Mouse (Mus musculus) hindbrain, postnatal 0 days (tissue): Measurements from ENCODE around the gene Camk2n2. TPM values are rescaled to one million over a fixed set of nuclear protein-coding genes. Genes with fewer than 3 reads are reported as not detected.

Experiments used
- ATAC-seq: fragments of 200-750 bp; cut with Nextera tagmentation; 2 replicates; pipeline ENCODE4 v1.8.0; 2017; ENCODE audit warnings: mild to moderate bottlenecking, moderate TSS enrichment, moderate library complexity
- DNase-seq: peaks from one replicate; pipeline ENCODE4 v3.0.0-alpha.2; 2015; ENCODE audit warnings: low spot score
- H3K27ac ChIP-seq: fragments of 300-500 bp; sonication (generic); 2 replicates; pipeline ENCODE4 v1.5.1; 2014; ENCODE audit warnings: mild to moderate bottlenecking
- H3K27me3 ChIP-seq: fragments of 300-500 bp; sonication (generic); 2 replicates; pipeline ENCODE4 v1.6.1; 2014; ENCODE audit warnings: low read length, mixed read lengths; ENCODE audit not compliant: insufficient read depth
- H3K36me3 ChIP-seq: fragments of 300-500 bp; sonication (generic); 2 replicates; pipeline ENCODE4 v1.6.1; 2014; ENCODE audit warnings: low read length, mixed read lengths; ENCODE audit not compliant: insufficient read depth
- H3K4me1 ChIP-seq: fragments of 300-500 bp; sonication (generic); 2 replicates; pipeline ENCODE4 v1.6.1; 2014; ENCODE audit warnings: antibody characterized with exemption, low read length, mixed read lengths; ENCODE audit not compliant: insufficient read depth
- H3K4me2 ChIP-seq: fragments of 300-500 bp; sonication (generic); 2 replicates; pipeline ENCODE4 v1.6.1; 2014; ENCODE audit warnings: low read depth, mild to moderate bottlenecking, low read length, moderate library complexity, mixed read lengths
- H3K4me3 ChIP-seq: fragments of 300-500 bp; sonication (generic); 2 replicates; pipeline ENCODE4 v1.5.1; 2014; ENCODE audit warnings: low read length
- H3K9ac ChIP-seq: fragments of 300-500 bp; sonication (generic); replicated peaks from 2 replicates; pipeline ENCODE4 v1.6.1; 2014; ENCODE audit warnings: mild to moderate bottlenecking, low read length, moderate library complexity, mixed read lengths
- H3K9me3 ChIP-seq: fragments of 300-500 bp; sonication (generic); 2 replicates; pipeline ENCODE4 v1.6.1; 2016; ENCODE audit warnings: low read length, mixed read lengths
- CTCF ChIP-seq: IDR thresholded peaks from 2 replicates; pipeline ENCODE4 v1.5.1; 2016; ENCODE audit warnings: antibody characterized with exemption, control low read depth, low read depth
- WGBS: fragments of 180-500 bp; shearing (Covaris S2); extraction: QIAGEN DNeasy Blood & Tissue Kit; methylation state at CpG from one replicate; pipeline ENCODE4 v1.1.7; 2014; 5-methylcytosine and 5-hydroxymethylcytosine counted together
- microRNA counts: library from miRNA; unstranded; fragments of <30 nt; microRNA quantifications from one replicate; lab custom pipeline; 2015
- microRNA-seq, 2 experiments: library from miRNA; unstranded; fragments of <30 nt; microRNA quantifications; one replicate each; pipeline ENCODE4; 2016
- polyA plus RNA-seq: library from polyadenylated mRNA; unstranded; fragments of >200 nt; fragmentation: Nextera tagmentation; extraction: Ambion mirVana; gene quantifications from 2 replicates; pipeline ENCODE4 v1.2.1, GENCODE M21; 2015
- total RNA-seq: library from RNA; depleted of rRNA; stranded (reverse); fragments of >200 nt; gene quantifications from 2 replicates; pipeline ENCODE4 v1.2.3, GENCODE M21; 2014; rRNA removed

Gene Camk2n2
- total and polyA plus RNA-seq, 2 experiments from 2014 or later: 82.9 to 85.7 TPM

GRCm38 (mm10) chr16:20595060-20595673 lies 25.9 kb downstream of the Camk2n2 start:
- DNase-seq (no peak), ATAC-seq (no peak)
- Histone ChIP-seq H3K4me2 (no peak overlapping the region), H3K9me3 (no peaks in the 10 kb centered on the region), H3K9ac (no peak overlapping the region), H3K4me1 (no peaks in the 10 kb centered on the region), H3K4me3 (no peak overlapping the region), H3K27me3 (peaks cover 17% of the 10 kb centered on the region), H3K27ac (no peak overlapping the region), H3K36me3 (no peaks in the 10 kb centered on the region)
- WGBS: 76% methylated on average over 7 of the region's 7 CpGs
- no peak for TF ChIP-seq CTCF

GRCm38 (mm10) chr16:20591076-20591705 lies 29.9 kb downstream of the Camk2n2 start:
- 8% methylated on average over 48 of the region's 48 CpGs for WGBS
- Histone ChIP-seq H3K4me1 (no peaks in the 10 kb centered on the region), H3K27ac (no peak overlapping the region), H3K9me3 (no peaks in the 10 kb centered on the region), H3K4me3 (peak overlapping the region; percentile 43), H3K27me3 (peaks cover 17% of the 10 kb centered on the region), H3K4me2 (peak overlapping the region; percentile 80), H3K9ac (peak overlapping the region; percentile 45), H3K36me3 (no peaks in the 10 kb centered on the region)
- no peak for TF ChIP-seq CTCF
- DNase-seq (peak; percentile 5), ATAC-seq (no peak)

DNA sequence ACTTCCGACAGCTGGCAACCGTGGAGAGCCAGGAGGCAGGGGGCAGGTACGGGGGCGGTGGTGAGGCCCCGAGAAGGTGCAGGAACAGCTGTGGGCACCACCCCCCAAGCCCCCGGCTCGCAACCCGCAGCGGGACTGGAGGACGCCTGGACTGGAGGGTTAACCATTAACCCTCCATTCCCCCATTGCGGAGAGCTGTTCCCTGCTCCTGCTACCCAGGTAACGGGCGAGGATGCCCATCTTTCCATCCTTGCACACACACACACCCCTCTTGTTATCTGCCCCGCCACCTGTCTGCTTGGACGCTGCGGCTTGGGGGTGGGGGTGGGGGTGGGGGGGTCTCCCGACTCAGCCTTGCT lies 30.4 kb downstream of the Camk2n2 start:
- no peaks in the 10 kb centered on the region for H3K36me3 ChIP-seq
- 5% methylated on average over 17 of the region's 17 CpGs for WGBS
- H3K4me3 ChIP-seq: peak overlapping the region; percentile 43
- no peaks in the 10 kb centered on the region for H3K9me3 ChIP-seq
- peak overlapping the region; percentile 80 for H3K4me2 ChIP-seq
- TF ChIP-seq CTCF: no peak
- DNase-seq (no peak), ATAC-seq (0 out of 2 replicates have a peak, but pooled peaks have one; percentile 14)
- no peaks in the 10 kb centered on the region for H3K4me1 ChIP-seq
- peak overlapping the region; percentile 47 for H3K9ac ChIP-seq
- H3K27ac ChIP-seq: peak overlapping the region; percentile 78
- peaks cover 17% of the 10 kb centered on the region for H3K27me3 ChIP-seq

DNA sequence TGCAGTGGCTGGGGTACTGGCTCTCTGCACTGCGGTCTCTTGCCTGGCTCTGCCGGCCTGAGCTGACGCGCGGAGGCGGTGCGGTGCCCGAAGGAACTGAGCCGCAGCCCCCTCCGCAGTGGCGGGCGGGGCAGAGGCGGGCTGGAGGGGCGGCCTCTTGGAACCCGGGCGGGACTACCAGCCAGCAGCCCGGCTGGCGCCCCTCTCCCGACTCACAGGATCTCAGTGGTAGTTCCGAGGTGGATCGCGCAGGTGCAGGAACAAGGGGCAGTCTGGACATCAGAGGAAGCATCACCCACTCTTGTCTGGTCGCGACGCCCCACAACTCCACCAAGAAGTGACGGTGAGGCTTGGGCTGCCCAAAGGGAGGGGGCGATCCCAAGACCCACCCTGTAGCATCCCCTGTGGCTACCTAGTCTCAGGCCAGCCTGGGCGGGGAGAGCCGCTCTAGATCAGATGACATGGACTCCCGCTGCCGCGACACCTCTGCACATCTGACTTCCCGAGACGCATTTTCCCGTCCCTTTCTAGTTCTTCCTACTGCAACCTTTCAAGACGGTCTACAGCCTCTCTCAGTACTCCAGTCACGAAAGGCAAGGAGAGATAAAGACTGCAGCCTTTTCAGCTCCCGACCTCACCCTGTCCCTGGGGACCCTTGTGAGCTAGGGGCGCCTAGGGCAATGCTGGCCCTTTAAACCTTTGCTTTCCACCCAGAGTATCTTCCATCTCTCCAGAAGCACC lies 31.0 kb downstream of the Camk2n2 start:
- ATAC-seq (peak; percentile 90), DNase-seq (peak; percentile 84)
- H3K4me3 ChIP-seq: peak overlapping the region; percentile 43
- H3K36me3 ChIP-seq: no peaks in the 10 kb centered on the region
- TF ChIP-seq CTCF: no peak; the same call in 1 of the 2 replicates
- H3K27me3 ChIP-seq: peaks cover 17% of the 10 kb centered on the region
- WGBS: 0% methylated on average over 33 of the region's 39 CpGs
- H3K27ac ChIP-seq: peak overlapping the region; percentile 78
- peak overlapping the region; percentile 47 for H3K9ac ChIP-seq
- peak overlapping the region; percentile 80 for H3K4me2 ChIP-seq
- no peaks in the 10 kb centered on the region for H3K9me3 ChIP-seq
- no peaks in the 10 kb centered on the region for H3K4me1 ChIP-seq

GRCm38 (mm10) chr16:20589366-20589938 lies 31.6 kb downstream of the Camk2n2 start, which contains the start of gene Vwa5b2:
Gene Vwa5b2, plus strand, starts transcription at chr16:20589471.
- peak; percentile 65 for DNase-seq
- Histone ChIP-seq H3K36me3 (no peaks in the 10 kb centered on the region), H3K4me1 (no peaks in the 10 kb centered on the region), H3K9me3 (no peaks in the 10 kb centered on the region), H3K27me3 (peaks cover 17% of the 10 kb centered on the region), H3K4me2 (peak within 1 kb of the TSS; percentile 80), H3K9ac (peak within 1 kb of the TSS; percentile 47), H3K27ac (peak within 1 kb of the TSS; percentile 78), H3K4me3 (peak within 1 kb of the TSS; percentile 43)
- WGBS: 0% methylated on average over 24 of the region's 24 CpGs
- peak; percentile 85 for ATAC-seq
- TF ChIP-seq CTCF: no peak; the same call in 1 of the 2 replicates

MicroRNAs within 50 kb of the gene (microRNA counts, 519-probe panel; counts per million panel counts)
- 3,329 counts per million, percentile 55 among the panel's probes with 10 or more counts for microRNA mmu-miR-1224 (lab: Ali Mortazavi, UCI)

Small RNAs within 50 kb of the gene (microRNA-seq; reads per million reads assigned to microRNA genes)
- 151 to 166 reads per million in 2 experiments for gene Mir1224

Other genes with a start within 250 kb of the Camk2n2 start
- 72.7 and 80.1 TPM in 2 replicates for gene Abcc5, start 194.9 kb downstream of the Camk2n2 start, total RNA-seq
- 80.4 and 81.0 TPM in 2 replicates for gene Abcc5, start 194.9 kb downstream of the Camk2n2 start, polyA plus RNA-seq
- 102 and 109 TPM in 2 replicates for gene Eif2b5, start 122.5 kb downstream of the Camk2n2 start, total RNA-seq
- 80.9 and 81.4 TPM in 2 replicates for gene Eif2b5, start 122.5 kb downstream of the Camk2n2 start, polyA plus RNA-seq
- gene Dvl3, start 104.3 kb downstream of the Camk2n2 start, total RNA-seq: 44.3 and 48.6 TPM in 2 replicates
- 22.3 and 25.7 TPM in 2 replicates for gene Dvl3, start 104.3 kb downstream of the Camk2n2 start, polyA plus RNA-seq
- 966 and 1,021 TPM in 2 replicates for gene Ap2m1, start 85.8 kb downstream of the Camk2n2 start, total RNA-seq
- gene Ap2m1, start 85.8 kb downstream of the Camk2n2 start, polyA plus RNA-seq: 1,289 and 1,346 TPM in 2 replicates
- gene Abcf3, start 72.7 kb downstream of the Camk2n2 start, total RNA-seq: 42.1 and 63.4 TPM in 2 replicates
- gene Abcf3, start 72.7 kb downstream of the Camk2n2 start, polyA plus RNA-seq: 67.5 and 73.2 TPM in 2 replicates
- gene Vwa5b2, start 31.8 kb downstream of the Camk2n2 start, total RNA-seq: 49.9 and 60.2 TPM in 2 replicates
- 32.6 and 32.8 TPM in 2 replicates for gene Vwa5b2, start 31.8 kb downstream of the Camk2n2 start, polyA plus RNA-seq
- gene Eef1akmt4, start 9.7 kb downstream of the Camk2n2 start, total RNA-seq: 6.0 and 6.4 TPM in 2 replicates
- 5.6 and 6.5 TPM in 2 replicates for gene Eef1akmt4, start 9.7 kb downstream of the Camk2n2 start, polyA plus RNA-seq
- 0.54 TPM in 1 of 2 replicates, not detected in the other for gene Gm49333, start 9.7 kb downstream of the Camk2n2 start, total RNA-seq
- not detected in 2 replicates for gene Gm49333, start 9.7 kb downstream of the Camk2n2 start, polyA plus RNA-seq
- gene Alg3, start 9.6 kb downstream of the Camk2n2 start, total RNA-seq: 34.8 and 38.9 TPM in 2 replicates
- 35.5 and 36.5 TPM in 2 replicates for gene Alg3, start 9.6 kb downstream of the Camk2n2 start, polyA plus RNA-seq
- 14.7 and 24.6 TPM in 2 replicates for gene Ece2, start 8.5 kb upstream of the Camk2n2 start, total RNA-seq
- 16.0 and 16.6 TPM in 2 replicates for gene Ece2, start 8.5 kb upstream of the Camk2n2 start, polyA plus RNA-seq
- gene Psmd2, start 30.4 kb upstream of the Camk2n2 start, total RNA-seq: 192 and 196 TPM in 2 replicates
- 308 and 314 TPM in 2 replicates for gene Psmd2, start 30.4 kb upstream of the Camk2n2 start, polyA plus RNA-seq
- gene Eif4g1, start 47.0 kb upstream of the Camk2n2 start, total RNA-seq: 424 and 428 TPM in 2 replicates
- 115 and 124 TPM in 2 replicates for gene Eif4g1, start 47.0 kb upstream of the Camk2n2 start, polyA plus RNA-seq
- gene Fam131a, start 72.0 kb upstream of the Camk2n2 start, total RNA-seq: 130 and 147 TPM in 2 replicates
- 49.0 and 55.4 TPM in 2 replicates for gene Fam131a, start 72.0 kb upstream of the Camk2n2 start, polyA plus RNA-seq
- gene Polr2h, start 96.4 kb upstream of the Camk2n2 start, total RNA-seq: 25.5 and 29.2 TPM in 2 replicates
- gene Polr2h, start 96.4 kb upstream of the Camk2n2 start, polyA plus RNA-seq: 88.6 and 90.8 TPM in 2 replicates
- 57.0 and 74.6 TPM in 2 replicates for gene Clcn2, start 96.5 kb upstream of the Camk2n2 start, total RNA-seq
- gene Clcn2, start 96.5 kb upstream of the Camk2n2 start, polyA plus RNA-seq: 18.5 and 21.2 TPM in 2 replicates
- gene Chrd, start 111.8 kb upstream of the Camk2n2 start, total RNA-seq: 32.0 and 35.5 TPM in 2 replicates
- gene Chrd, start 111.8 kb upstream of the Camk2n2 start, polyA plus RNA-seq: 6.2 and 7.0 TPM in 2 replicates
- 1.0 and 1.3 TPM in 2 replicates for gene Thpo, start 113.2 kb upstream of the Camk2n2 start, total RNA-seq
- 1.4 and 1.6 TPM in 2 replicates for gene Thpo, start 113.2 kb upstream of the Camk2n2 start, polyA plus RNA-seq